Comparison of ENCODE assay signal across 17 mouse cellular contexts in the genomic region with DNA sequence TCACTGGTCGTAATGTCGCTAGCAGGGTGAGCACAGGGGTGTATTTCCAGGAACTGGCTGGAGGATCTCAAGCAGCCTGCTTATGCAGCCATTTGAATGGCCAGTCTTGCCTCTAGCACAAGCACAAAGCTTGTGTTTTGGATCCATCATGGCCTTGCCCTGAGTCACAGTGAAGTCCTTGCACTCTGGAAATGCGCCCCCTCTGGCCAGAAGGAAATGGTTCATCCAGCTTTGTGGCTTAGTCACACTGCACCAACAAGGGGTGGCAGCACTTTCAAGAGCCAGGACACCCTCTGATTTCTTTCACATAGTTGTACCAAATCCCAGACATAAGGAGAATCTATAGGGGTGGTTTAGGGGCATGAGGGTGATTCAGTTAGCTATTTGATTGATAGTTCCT.
A peak's percentile ranks its signal among the peaks of the same experiment; 100 is the strongest.
DNase-seq lines count a peak whose midpoint lies in the region; ATAC-seq and TF ChIP-seq lines count a peak whose summit lies in the region.
"Had no signal": no experiment of that assay in that cellular context is flagged by ENCODE, and none has a peak within 500 bp of the region (broad histone marks: within the 10 kb centered on the region; RNA-seq: fewer than 3 reads in every experiment).

No protein-coding gene starts in this region.

- no peaks in the 10 kb centered on the region for H3K36me3 ChIP-seq in forebrain, postnatal 0 days (ENCODE audit: insufficient read depth)
- no peaks in the 10 kb centered on the region for H3K36me3 ChIP-seq in forebrain, embryonic 11.5 days (ENCODE audit: control insufficient read depth, insufficient read depth, low read length)
- no peaks in the 10 kb centered on the region for H3K36me3 ChIP-seq in kidney, postnatal 0 days (ENCODE audit: insufficient read depth, low read length)
- no peaks in the 10 kb centered on the region for H3K36me3 ChIP-seq in kidney, adult 2 months (ENCODE audit: control insufficient read depth, insufficient read depth, low read length)
- H3K36me3 ChIP-seq in midbrain, postnatal 0 days (ENCODE audit: insufficient read depth, low read length): no peaks in the 10 kb centered on the region
- no peaks in the 10 kb centered on the region for H3K36me3 ChIP-seq in midbrain, embryonic 16.5 days (ENCODE audit: control insufficient read depth, insufficient read depth, low read length)
- H3K36me3 ChIP-seq: embryonic facial prominence, embryonic 13.5 days; hindbrain, embryonic 15.5 days; midbrain, embryonic 10.5 days; stomach, embryonic 15.5 days had no signal

- TF ChIP-seq CTCF in forebrain, postnatal 0 days (IDR thresholded peaks at IDR 0.05; ENCODE audit: low read depth): peak; percentile 55
- peak; percentile 47; the same call in 1 of the 2 replicates for TF ChIP-seq CTCF in kidney, postnatal 0 days (IDR thresholded peaks at IDR 0.05; ENCODE audit: low read depth)
- TF ChIP-seq CTCF in kidney, adult 2 months (conservative IDR thresholded peaks at IDR 0.05; ENCODE audit: insufficient read depth, insufficient read length, low read depth, low read length): no peak
- peak; percentile 51 for TF ChIP-seq CTCF in midbrain, postnatal 0 days (IDR thresholded peaks at IDR 0.05)
- peak; percentile 25; the same call in 1 of the 2 replicates for TF ChIP-seq CTCF in brain, embryonic 14.5 days (IDR thresholded peaks at IDR 0.05; ENCODE audit: borderline replicate concordance, extremely low read depth, insufficient read depth, insufficient read length)

- WGBS in forebrain, postnatal 0 days: 96% methylated on average over 3 of the region's 3 CpGs
- WGBS in forebrain, embryonic 11.5 days: 83% methylated on average over 3 of the region's 3 CpGs
- WGBS in kidney, postnatal 0 days: 84% methylated on average over 3 of the region's 3 CpGs
- WGBS in kidney, adult 2 months: 90% methylated on average over 3 of the region's 3 CpGs
- WGBS in midbrain, postnatal 0 days: 86% methylated on average over 3 of the region's 3 CpGs
- WGBS in midbrain, embryonic 16.5 days: 93% methylated on average over 3 of the region's 3 CpGs

- H3K9me3 ChIP-seq in forebrain, postnatal 0 days (ENCODE audit: low read length): no peaks in the 10 kb centered on the region
- H3K9me3 ChIP-seq in forebrain, embryonic 11.5 days (ENCODE audit: control insufficient read depth, low read length): no peaks in the 10 kb centered on the region
- no peaks in the 10 kb centered on the region for H3K9me3 ChIP-seq in kidney, postnatal 0 days (replicated peaks; ENCODE audit: low read length)
- no peaks in the 10 kb centered on the region for H3K9me3 ChIP-seq in midbrain, postnatal 0 days (ENCODE audit: low read length)
- H3K9me3 ChIP-seq in midbrain, embryonic 16.5 days (replicated peaks; ENCODE audit: control insufficient read depth, low read length, poor library complexity, severe bottlenecking): no peaks in the 10 kb centered on the region
- H3K9me3 ChIP-seq: embryonic facial prominence, embryonic 13.5 days; hindbrain, embryonic 15.5 days; midbrain, embryonic 10.5 days; stomach, embryonic 15.5 days had no signal

- no peak overlapping the region for H3K4me3 ChIP-seq in forebrain, postnatal 0 days (ENCODE audit: low read depth, low read length)
- H3K4me3 ChIP-seq in forebrain, embryonic 11.5 days (ENCODE audit: low read depth, low read length): no peak overlapping the region
- H3K4me3 ChIP-seq in kidney, postnatal 0 days (replicated peaks; ENCODE audit: low read depth, low read length): no peak overlapping the region
- H3K4me3 ChIP-seq in kidney, adult 2 months (ENCODE audit: insufficient read depth, low read depth, low read length): no peak overlapping the region
- no peak overlapping the region for H3K4me3 ChIP-seq in midbrain, postnatal 0 days (ENCODE audit: low read depth, low read length)
- H3K4me3 ChIP-seq in midbrain, embryonic 16.5 days (ENCODE audit: low read depth, low read length): no peak overlapping the region
- H3K4me3 ChIP-seq: embryonic facial prominence, embryonic 13.5 days; hindbrain, embryonic 15.5 days; midbrain, embryonic 10.5 days; stomach, embryonic 15.5 days had no signal

- no peak for ATAC-seq in forebrain, postnatal 0 days
- ATAC-seq in forebrain, embryonic 11.5 days (replicated peaks; ENCODE audit: low FRiP score): no peak
- ATAC-seq in kidney, postnatal 0 days (replicated peaks; ENCODE audit: low FRiP score, low read depth): no peak
- no peak for ATAC-seq in midbrain, postnatal 0 days (ENCODE audit: low FRiP score)
- ATAC-seq in midbrain, embryonic 16.5 days: no peak

- no peak overlapping the region for H3K9ac ChIP-seq in forebrain, postnatal 0 days
- no peak overlapping the region for H3K9ac ChIP-seq in forebrain, embryonic 11.5 days (ENCODE audit: low read length)
- H3K9ac ChIP-seq in kidney, postnatal 0 days (ENCODE audit: low read depth, low read length): no peak overlapping the region
- no peak overlapping the region for H3K9ac ChIP-seq in midbrain, postnatal 0 days (replicated peaks; ENCODE audit: low read length, poor library complexity, severe bottlenecking)
- H3K9ac ChIP-seq in midbrain, embryonic 16.5 days (ENCODE audit: low read depth, low read length): no peak overlapping the region
- H3K9ac ChIP-seq: embryonic facial prominence, embryonic 13.5 days; hindbrain, embryonic 15.5 days; stomach, embryonic 15.5 days had no signal

- no peak overlapping the region for H3K27ac ChIP-seq in forebrain, postnatal 0 days (ENCODE audit: low read depth, low read length)
- no peak overlapping the region for H3K27ac ChIP-seq in forebrain, embryonic 11.5 days (ENCODE audit: low read depth, low read length)
- no peak overlapping the region for H3K27ac ChIP-seq in kidney, postnatal 0 days
- H3K27ac ChIP-seq in kidney, adult 2 months (ENCODE audit: insufficient read depth, low read depth, low read length): no peak overlapping the region
- no peak overlapping the region for H3K27ac ChIP-seq in midbrain, postnatal 0 days (ENCODE audit: low read depth, low read length)
- no peak overlapping the region for H3K27ac ChIP-seq in midbrain, embryonic 16.5 days (ENCODE audit: low read length)
- H3K27ac ChIP-seq: embryonic facial prominence, embryonic 13.5 days; hindbrain, embryonic 15.5 days; midbrain, embryonic 10.5 days; stomach, embryonic 15.5 days had no signal

- no peak for TF ChIP-seq POLR2A in kidney, adult 2 months (IDR thresholded peaks at IDR 0.05; ENCODE audit: low read depth, low read length)
- no peak for TF ChIP-seq POLR2A in brain, embryonic 14.5 days (IDR thresholded peaks at IDR 0.05; ENCODE audit: borderline replicate concordance, extremely low read depth, insufficient read depth, insufficient read length, poor library complexity, severe bottlenecking)

- DNase-seq in forebrain, postnatal 0 days: no peak
- no peak for DNase-seq in forebrain, embryonic 11.5 days (ENCODE audit: low spot score)
- no peak for DNase-seq in kidney, postnatal 0 days (ENCODE audit: low spot score)
- no peak for DNase-seq in kidney, adult 2 months
- no peak for DNase-seq in midbrain, postnatal 0 days (ENCODE audit: low spot score)
- DNase-seq in brain, embryonic 14.5 days (ENCODE audit: low read depth): no peak
- no peak for DNase-seq in urinary bladder, adult 18-20 months (ENCODE audit: low spot score in 2 of 2)
- DNase-seq: cerebellum, adult 11 months; layer of hippocampus, adult 9-11 months; right cerebral cortex, adult 18-20 months; spleen, adult 18-20 months; thymus, postnatal 36 days had no signal

- H3K27me3 ChIP-seq in forebrain, postnatal 0 days (ENCODE audit: insufficient read depth, low read length): no peaks in the 10 kb centered on the region
- H3K27me3 ChIP-seq in forebrain, embryonic 11.5 days (ENCODE audit: control insufficient read depth, insufficient read depth, low read length): no peaks in the 10 kb centered on the region
- no peaks in the 10 kb centered on the region for H3K27me3 ChIP-seq in kidney, postnatal 0 days (ENCODE audit: insufficient read depth, low read length)
- H3K27me3 ChIP-seq in kidney, adult 2 months (replicated peaks; ENCODE audit: control insufficient read depth, insufficient read depth, low read length): no peaks in the 10 kb centered on the region
- H3K27me3 ChIP-seq in midbrain, postnatal 0 days (ENCODE audit: insufficient read depth, low read length): no peaks in the 10 kb centered on the region
- no peaks in the 10 kb centered on the region for H3K27me3 ChIP-seq in midbrain, embryonic 16.5 days (ENCODE audit: control insufficient read depth, insufficient read depth, low read depth, low read length)
- H3K27me3 ChIP-seq: hindbrain, embryonic 15.5 days; stomach, embryonic 15.5 days had no signal

- H3K4me1 ChIP-seq in forebrain, postnatal 0 days (ENCODE audit: insufficient read depth): no peaks in the 10 kb centered on the region
- H3K4me1 ChIP-seq in forebrain, embryonic 11.5 days (replicated peaks; ENCODE audit: control insufficient read depth, insufficient read depth, low read length): no peaks in the 10 kb centered on the region
- H3K4me1 ChIP-seq in kidney, postnatal 0 days (replicated peaks; ENCODE audit: insufficient read depth, low read length): no peaks in the 10 kb centered on the region
- H3K4me1 ChIP-seq in kidney, adult 2 months (ENCODE audit: control insufficient read depth, insufficient read depth, low read length): no peaks in the 10 kb centered on the region
- no peaks in the 10 kb centered on the region for H3K4me1 ChIP-seq in midbrain, postnatal 0 days (ENCODE audit: insufficient read depth, low read length)
- no peaks in the 10 kb centered on the region for H3K4me1 ChIP-seq in midbrain, embryonic 16.5 days (ENCODE audit: control insufficient read depth, insufficient read depth, low read length)
- H3K4me1 ChIP-seq: stomach, embryonic 15.5 days had no signal

- no peak overlapping the region for H3K4me2 ChIP-seq in forebrain, postnatal 0 days (ENCODE audit: low read depth)
- H3K4me2 ChIP-seq in forebrain, embryonic 11.5 days (ENCODE audit: low read depth, low read length, severe bottlenecking): no peak overlapping the region
- no peak overlapping the region for H3K4me2 ChIP-seq in kidney, postnatal 0 days (ENCODE audit: low read length)
- H3K4me2 ChIP-seq in midbrain, postnatal 0 days (ENCODE audit: low read depth, low read length, poor library complexity, severe bottlenecking): no peak overlapping the region
- H3K4me2 ChIP-seq in midbrain, embryonic 16.5 days (ENCODE audit: low read length): no peak overlapping the region
- H3K4me2 ChIP-seq: embryonic facial prominence, embryonic 13.5 days; hindbrain, embryonic 15.5 days; stomach, embryonic 15.5 days had no signal
